Mouse (Mus musculus) heart, postnatal 14 days (tissue): ENCODE results near the gene Dcun1d1. TPM values are rescaled to one million over a fixed set of nuclear protein-coding genes. Genes with fewer than 3 reads are reported as not detected.

Source experiments
- DNase-seq, 2 experiments: peaks; one replicate each; pipeline ENCODE4 v3.0.0; 2021 to 2022
- intact Hi-C: fragments of 180-260 bp; cut with DNase I; formaldehyde crosslinking; loops from one replicate; pipeline ENCODE4 v1.15.1; 2025
- long read RNA-seq, 2 experiments: library from polyadenylated mRNA; stranded (forward); transcript quantifications; one replicate each; pipeline ENCODE4 v2.0.0; 2021
- total RNA-seq, 2 experiments: library from RNA; stranded (reverse); gene quantifications; 2 replicates each; pipeline ENCODE4 v1.2.3; 2021

The Dcun1d1 gene
- total RNA-seq = 10 to 100 TPM; 61.8 to 64.0 TPM
- long read RNA-seq, experiment 1, full-length matches to known transcripts = 28 of 40 reads
- long read RNA-seq, experiment 1, partial matches to known transcripts = 10 of 40 reads
- long read RNA-seq, experiment 1, other reads (novel, unspliced or antisense) = 2 of 40 reads
- long read RNA-seq, experiment 2, full-length matches to known transcripts = 25 of 34 reads
- long read RNA-seq, experiment 2, partial matches to known transcripts = 7 of 34 reads
- long read RNA-seq, experiment 2, other reads (novel, unspliced or antisense) = 2 of 34 reads

DNA sequence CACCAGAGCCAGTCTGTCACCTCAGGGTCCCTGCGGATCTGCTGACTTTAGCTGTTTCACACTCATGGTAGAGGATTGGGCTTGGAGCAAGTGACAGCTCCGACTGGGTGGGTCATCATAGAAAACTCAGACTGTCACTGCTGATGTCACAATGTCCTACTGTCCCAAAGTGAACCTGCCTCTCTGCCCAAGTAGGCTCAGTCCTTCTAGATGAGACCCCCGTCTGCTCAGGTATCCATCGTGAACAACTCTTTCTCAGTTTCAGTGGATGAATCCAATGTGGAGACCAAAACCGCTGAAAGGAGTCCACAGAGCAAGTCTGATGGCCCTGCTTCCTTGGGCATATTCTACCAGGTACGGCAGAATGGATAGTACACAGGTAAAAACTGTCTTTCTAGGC lies at the start of gene Dcun1d1:
TSS of gene Dcun1d1 (minus strand) at position 101 of the 400 bp plus-strand sequence.
- DNase-seq = no peak
- intact Hi-C loops = no loop called here

DNA sequence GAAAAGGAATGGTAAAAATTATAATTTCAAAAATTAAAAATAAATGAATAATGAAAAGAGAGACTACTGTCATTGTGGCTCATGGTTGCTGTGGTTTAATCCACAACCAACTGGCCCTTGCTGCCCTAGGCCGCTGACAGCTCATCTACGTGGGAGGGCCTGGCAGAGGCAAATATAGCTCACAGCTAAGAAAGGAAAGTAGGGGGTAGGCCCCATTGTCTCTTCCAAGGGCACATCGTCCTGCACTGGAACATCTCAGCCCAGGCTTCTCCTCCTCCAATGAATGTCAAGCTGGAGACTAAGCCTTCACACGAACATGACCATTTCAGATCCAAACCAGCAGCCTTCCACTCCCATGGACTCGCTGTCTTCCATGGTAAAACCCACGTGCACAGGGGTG lies 49.0 kb upstream of the Dcun1d1 start:
- DNase-seq = no peak
- intact Hi-C loops = no loop called here

DNA sequence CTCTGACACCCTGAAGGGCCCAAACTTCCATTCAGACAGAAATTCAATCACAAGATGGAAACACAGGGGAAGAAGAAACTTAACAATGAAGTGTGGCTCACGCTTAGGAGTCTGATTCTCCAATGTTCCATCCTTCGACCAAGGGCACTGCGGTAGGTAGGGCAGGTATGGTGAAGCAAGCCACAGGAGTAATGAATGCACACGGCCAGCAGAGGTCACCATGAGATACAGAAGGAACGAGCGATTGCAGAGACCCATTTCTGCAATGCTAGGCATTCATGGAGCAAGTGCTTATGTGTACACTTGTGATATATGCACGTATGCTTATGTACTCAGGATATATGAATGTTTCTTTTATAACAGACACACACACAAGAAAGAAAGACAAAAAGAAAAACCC lies 36.3 kb upstream of the Dcun1d1 start:
- DNase-seq = peak; percentile 19 to 28
- intact Hi-C loops = loop anchor here (2.0 to 5.0 kb wide), 2 partner anchors 89 to 286 kb away; no protein-coding TSS in a partner anchor

DNA sequence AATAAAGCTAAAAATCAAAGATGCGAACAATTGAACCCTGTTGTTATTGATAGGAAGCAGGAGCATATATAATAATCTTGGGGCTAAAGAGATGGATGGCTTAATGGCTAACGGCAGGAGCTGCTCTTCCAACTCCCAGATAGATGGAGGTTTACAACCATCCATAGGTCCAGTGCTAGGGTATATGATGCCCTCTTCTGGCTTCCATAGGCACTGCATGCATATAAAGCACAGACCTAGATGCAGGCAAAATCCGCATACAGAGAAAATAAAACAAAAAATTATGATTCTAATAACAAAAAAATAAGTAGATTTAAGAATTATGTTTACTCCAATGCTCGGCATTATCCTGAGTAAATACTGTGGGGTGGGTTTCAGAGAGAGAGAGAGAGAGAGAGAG lies 35.7 kb upstream of the Dcun1d1 start:
- peak in 1 of 2 experiments; percentile 23 for DNase-seq
- intact Hi-C loops = loop anchor here (2.0 to 5.0 kb wide), 2 partner anchors 90 to 286 kb away; no protein-coding TSS in a partner anchor

DNA sequence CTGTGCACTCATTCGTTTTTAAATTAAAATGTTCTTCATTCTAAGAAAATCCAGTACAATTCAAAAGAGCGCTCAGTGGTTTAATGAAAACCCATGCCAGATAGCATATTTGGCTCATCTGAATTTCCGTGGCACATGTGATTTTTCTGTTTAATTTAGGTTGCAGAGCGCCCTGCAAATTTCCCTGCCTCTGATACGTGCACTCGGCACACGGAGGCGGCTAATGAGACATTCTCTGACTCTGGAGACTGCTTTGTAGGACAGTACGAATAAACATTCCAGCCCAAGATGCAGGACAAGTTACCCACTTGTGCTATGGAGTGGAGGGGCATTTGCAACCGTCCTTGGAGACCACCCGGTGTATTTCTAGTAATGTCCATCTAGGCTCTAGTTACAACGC lies 33.9 kb upstream of the Dcun1d1 start:
- DNase-seq = no peak
- intact Hi-C loops = loop anchor here (5.0 kb wide), 1 partner anchor 284 kb away; no protein-coding TSS in a partner anchor

DNA sequence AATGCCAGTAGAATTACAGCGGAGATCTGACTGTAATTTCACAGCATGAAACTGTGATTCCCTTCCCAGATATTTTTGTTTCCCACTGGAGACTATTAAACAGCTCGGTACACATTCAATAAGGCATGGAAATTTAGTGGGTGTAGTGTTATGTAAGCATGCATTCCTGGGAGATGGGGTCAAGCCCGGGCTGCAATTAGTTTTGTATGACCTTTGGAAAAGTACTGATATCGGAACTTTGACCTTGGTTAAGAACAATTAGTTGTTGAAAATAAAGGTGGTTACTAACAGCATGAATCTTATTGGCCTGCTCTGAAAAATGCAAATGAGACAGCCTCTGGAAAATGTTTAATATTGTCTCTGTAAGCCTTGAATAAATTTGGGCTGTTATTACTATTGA lies 33.2 kb upstream of the Dcun1d1 start:
- intact Hi-C loops = loop anchor here (5.0 kb wide), 1 partner anchor 283 kb away; no protein-coding TSS in a partner anchor
- no peak for DNase-seq

DNA sequence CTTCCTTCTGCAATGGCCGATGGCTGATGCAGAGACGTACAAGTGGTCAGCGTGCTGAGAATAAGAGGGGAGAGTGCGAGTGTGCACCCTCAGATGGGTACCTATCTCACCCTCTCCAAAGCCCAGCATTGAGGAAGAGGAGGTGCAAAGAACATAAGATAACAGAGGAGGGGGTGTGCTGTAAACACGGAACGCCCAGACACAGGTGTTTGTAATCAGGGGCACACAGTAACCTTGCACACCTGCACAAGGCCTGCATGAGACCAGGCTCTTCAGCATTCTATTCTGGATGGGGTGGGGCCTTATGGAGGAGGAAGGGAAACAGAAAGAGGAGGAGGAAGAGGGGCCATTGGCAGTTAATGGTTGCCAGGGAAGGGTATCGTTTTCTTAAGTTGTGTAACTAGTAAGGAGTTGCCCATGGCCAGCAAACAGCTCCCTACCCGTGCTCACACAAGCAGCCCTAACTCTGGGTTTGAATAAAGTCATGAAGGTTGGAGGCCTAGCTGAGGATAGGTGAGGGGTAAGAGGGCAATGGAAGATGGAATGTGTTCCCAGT lies 30.2 kb upstream of the Dcun1d1 start:
- intact Hi-C loops = no loop called here

DNA sequence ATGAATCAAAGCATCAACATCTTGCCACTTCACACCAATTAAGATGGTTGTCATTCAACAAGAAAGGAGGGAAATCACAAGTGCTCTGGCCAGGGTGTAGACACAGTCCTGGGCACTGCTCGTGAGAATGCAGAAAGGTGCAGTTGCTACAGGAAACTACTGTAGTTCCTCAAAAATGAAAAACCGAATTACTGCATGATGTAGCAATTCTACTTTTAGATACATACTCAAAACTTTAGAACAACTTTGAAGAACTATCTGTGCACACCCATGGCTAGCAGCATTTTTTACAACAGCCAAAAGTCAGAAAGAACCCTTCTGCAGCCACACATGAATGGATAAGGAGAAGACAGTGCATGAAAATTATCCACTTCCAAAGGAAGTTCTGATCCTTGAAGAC lies 29.2 kb upstream of the Dcun1d1 start:
- intact Hi-C loops = no loop called here

More for the DNA sequence above, 30.2 kb upstream of the Dcun1d1 start:
- DNase-seq = no peak

DNA sequence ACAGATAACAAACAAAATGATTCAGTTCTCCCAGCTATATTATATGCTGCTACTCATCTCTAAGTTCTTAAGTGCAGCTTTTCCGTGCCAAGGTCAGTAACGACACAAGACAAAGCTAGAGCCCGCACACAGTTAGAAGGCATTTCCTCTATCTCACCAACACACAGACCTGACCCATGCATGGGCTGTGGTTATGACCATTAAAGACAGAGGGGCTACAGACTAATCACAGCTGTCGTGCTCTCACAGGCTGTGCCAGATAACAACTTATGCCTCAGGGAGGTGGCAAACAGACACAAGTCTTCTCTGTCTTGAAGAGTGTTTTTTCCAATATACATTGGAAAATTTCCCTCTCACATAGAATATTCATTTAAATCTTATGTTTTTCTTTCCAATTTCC lies 27.7 kb upstream of the Dcun1d1 start:
- no peak for DNase-seq
- intact Hi-C loops = no loop called here

More for the DNA sequence above, 29.2 kb upstream of the Dcun1d1 start:
- no peak for DNase-seq

DNA sequence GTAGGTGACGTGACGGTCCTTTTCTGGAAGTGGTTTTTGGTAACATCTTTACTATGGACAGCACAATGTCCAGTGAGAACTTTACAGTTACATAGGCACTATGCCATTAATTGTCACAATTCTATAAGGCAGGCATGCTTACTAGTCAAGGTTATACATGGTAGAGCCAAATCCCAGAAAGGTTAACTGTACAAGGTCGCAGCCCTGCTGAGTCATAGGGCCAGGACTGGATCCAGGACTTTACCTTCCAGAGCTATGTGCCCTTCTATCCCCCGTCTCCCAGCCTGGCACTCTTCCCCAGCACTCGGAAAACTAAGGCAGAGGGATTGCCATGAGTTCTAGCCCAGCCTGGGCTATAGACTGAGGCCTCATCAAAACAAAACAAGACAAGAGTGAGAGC lies 26.7 kb upstream of the Dcun1d1 start:
- intact Hi-C loops = no loop called here
- DNase-seq = no peak

DNA sequence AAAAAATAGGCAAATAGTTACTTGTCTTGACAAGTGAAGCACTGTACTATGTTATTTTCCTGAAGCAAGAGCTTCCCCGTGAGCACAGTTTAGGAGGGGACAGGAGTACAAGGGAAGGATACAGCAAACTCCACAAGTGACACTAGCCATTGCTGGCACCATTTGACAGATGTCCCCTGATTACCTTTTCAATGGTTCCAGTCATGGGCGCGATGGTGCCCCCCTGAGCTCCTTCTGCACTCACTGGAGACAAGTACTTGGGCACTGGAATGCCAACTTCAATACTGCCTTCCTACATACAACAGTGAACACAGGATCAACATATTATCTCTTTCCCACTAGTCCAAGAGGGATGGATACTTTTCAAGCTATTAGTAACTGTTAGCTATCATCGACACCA lies 26.2 kb upstream of the Dcun1d1 start:
- DNase-seq = no peak
- intact Hi-C loops = no loop called here

DNA sequence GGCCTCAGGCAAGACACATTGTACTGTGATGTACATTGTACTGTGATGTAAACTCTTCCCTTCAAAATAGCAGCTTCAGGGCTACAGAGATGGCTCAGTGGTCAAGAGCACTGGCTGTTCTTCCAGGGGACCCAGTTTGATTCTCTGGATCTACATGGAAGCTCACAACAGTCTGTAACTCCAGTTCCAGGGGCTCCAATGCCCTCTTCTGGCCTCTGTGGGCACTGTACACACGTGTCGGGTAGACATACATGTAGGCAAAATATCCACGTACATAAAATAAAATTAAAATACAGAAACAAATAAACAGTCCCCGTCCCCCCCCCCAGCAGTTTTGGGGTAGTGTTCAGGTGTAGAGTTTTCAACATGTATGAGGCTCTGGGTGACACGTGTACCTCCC lies 25.7 kb upstream of the Dcun1d1 start:
- intact Hi-C loops = no loop called here
- no peak for DNase-seq

DNA sequence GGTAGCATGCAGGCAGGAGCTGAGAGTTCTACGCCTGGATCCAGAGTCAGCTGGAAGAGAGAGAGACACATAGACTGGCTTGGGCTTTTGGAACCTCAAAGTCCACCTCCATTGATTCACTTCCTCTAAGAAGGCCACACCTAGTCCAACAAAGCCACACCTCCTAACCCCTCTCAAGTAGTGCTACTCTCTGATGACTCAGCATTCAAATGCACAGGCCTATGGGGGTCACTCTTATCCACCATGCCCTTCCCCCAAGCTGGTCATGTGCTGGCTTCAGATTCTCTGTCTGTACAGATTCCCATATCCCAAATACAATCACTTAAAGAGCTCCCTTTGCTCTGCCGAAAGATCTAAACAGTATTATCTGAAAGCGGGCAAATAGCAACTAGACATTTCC lies 20.0 kb upstream of the Dcun1d1 start:
- intact Hi-C loops = no loop called here

DNA sequence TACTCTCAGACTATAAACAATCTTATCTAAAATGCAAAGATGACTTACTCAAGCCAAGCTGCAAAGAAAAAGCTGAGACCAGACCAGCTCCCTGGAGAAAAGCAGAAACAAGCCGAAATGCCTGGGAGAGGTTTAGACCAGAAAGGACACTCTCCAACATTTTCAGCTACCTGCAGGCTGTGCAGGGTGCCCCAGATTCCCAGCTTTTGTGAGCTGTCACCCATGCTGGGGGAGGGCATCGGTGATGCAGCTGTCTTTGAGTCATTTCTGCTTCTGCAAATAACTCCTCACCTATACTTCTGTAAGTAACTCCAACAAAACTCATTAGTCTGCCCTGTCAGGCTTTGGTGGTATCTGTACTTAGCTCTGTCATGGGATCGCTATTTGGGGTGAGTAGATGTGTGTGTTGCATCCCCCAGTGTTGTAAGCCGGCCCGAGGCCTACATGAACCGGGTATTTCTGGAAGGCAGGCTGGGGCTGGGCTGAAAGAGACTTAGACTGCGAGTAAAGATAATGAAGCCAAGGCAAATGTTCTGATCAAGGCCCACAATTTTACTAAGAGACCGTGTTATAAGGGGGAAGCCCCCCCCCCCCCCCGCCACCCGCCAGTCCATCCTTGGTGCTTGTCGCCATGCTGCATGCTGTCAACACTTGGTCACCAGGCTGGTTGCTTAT lies 17.8 kb upstream of the Dcun1d1 start:
- intact Hi-C loops = no loop called here
- no peak for DNase-seq

More for the DNA sequence above, 20.0 kb upstream of the Dcun1d1 start:
- DNase-seq = no peak

DNA sequence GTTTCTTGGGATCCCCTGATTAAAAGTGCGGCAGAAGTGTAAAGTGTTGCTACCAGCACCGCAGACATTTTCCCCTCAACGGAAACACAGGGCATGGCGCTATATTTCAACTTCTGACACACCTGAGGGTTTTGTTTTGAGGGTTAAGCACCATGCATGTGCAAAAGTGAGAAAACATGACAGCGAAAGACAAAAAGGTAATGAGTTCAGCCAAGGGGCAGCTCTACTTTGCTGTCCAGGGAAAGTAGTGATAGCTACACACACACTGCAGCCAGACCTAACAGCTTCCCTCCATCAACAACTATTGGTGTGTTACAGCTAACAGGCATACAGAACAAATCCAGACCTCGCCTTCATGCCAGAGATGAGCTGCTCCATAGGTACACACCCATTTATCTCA lies 16.6 kb upstream of the Dcun1d1 start:
- intact Hi-C loops = no loop called here
- DNase-seq = no peak

DNA sequence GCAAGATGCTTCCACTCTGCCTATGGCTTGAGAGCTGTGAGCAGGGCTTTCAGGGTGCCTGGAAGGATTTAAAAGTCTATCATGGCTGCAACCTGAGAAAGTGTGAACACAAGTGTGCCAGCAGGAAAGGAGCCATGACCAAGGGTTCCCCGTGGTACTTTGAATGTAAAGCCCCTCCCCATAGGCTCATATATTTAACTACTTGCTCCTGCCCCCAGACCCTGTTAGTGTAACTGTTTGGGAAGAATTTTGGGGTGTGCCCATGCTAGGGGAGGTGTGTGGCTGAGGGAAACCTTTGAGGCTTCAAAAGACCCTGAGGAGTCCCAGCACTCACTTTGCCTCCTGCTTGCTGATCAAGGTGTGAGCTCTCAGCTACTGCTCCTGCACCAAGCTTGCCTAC lies 15.9 kb upstream of the Dcun1d1 start:
- no peak for DNase-seq
- intact Hi-C loops = no loop called here

DNA sequence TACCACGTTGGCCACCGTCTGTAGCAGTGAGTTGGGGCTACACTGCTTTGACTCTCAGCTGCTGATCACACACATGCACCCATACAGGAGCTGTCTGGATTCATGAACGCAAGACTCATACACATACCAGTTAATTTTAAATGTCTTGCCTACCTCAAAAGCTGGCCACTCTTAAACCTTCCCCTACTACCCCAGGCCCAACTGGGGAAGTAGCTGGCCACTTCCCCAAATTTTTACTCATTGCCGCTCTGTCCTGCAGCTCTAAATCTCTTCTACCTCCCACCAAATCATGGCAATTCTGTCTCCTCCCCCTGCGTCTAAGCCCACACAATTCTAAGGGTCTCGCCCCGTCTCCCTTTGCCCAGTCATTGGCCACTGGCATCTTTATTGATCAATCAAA lies 11.0 kb upstream of the Dcun1d1 start:
- intact Hi-C loops = no loop called here
- no peak for DNase-seq

DNA sequence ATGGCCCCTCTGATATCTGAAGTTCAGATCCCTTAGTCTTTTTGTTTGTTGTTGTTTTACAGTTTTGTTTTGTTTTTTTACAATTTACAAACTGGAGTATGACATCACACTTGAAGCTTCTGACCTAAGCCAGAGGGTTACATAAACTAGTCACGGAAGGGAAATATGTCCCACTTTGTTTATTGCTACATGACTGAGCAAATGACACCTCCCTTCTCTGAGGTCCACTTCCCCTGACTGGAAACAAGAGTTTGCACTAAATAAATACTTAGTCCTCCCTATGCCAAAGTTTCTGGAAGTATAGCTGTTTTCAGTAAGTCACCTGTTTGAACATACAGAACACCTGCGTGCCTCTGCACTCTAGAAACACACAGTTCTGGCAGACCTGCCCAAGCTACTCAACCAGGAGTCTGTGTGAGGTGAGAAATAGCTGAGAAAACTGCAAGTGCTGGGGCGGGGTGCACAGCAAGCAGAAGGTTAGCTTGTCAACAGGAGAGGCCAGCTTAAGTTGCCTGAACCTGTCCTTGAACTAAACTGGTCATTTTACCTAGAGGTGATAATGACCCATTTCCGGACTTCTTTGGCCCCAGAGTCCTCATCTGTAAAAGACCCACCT lies 3.4 kb upstream of the Dcun1d1 start:
- intact Hi-C loops = no loop called here
- DNase-seq = no peak

DNA sequence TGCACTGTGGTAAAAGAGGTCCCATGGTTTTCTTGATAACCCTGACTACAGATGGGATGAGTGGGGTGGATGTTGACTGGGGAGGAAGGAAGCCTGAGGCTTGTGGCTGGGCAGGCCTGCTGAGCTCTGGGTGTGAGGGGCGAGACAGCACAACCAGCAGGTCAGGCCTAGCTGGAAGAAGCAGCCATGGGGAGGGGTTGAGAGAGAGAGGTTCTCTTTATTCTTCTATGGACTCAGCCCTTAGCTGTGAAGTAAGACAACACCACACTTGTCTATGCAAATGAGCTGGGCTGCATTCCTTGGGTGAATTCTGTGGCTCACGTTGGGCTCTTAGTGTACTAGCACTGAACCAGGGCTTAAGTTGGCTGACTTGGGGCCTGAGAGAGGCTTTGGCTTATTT lies 2.8 kb upstream of the Dcun1d1 start:
- intact Hi-C loops = no loop called here
- no peak for DNase-seq

DNA sequence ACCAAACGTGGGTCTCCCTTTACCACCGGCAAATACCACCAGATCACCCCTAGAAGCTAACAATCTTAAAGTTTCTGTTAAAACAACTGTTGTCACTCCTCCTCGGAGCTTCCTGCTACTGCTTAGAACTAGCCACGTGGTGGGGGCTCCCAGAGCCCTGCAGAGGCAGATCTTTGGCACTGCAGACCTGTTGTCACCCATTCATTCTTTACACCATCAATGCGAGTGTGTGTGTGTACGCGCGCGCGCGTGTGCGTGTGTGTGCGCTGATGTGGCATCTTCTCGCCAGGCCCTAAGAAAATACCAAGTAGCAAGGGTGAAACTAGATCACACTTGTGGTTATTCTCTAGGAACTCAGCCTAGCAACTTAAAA lies 3.9 kb downstream of the Dcun1d1 start:
- DNase-seq = peak; percentile 7 to 33
- intact Hi-C loops = loop anchor here (5.0 kb wide), 2 partner anchors 64 to 181 kb away; partner anchors contain the start of gene Atp11b

DNA sequence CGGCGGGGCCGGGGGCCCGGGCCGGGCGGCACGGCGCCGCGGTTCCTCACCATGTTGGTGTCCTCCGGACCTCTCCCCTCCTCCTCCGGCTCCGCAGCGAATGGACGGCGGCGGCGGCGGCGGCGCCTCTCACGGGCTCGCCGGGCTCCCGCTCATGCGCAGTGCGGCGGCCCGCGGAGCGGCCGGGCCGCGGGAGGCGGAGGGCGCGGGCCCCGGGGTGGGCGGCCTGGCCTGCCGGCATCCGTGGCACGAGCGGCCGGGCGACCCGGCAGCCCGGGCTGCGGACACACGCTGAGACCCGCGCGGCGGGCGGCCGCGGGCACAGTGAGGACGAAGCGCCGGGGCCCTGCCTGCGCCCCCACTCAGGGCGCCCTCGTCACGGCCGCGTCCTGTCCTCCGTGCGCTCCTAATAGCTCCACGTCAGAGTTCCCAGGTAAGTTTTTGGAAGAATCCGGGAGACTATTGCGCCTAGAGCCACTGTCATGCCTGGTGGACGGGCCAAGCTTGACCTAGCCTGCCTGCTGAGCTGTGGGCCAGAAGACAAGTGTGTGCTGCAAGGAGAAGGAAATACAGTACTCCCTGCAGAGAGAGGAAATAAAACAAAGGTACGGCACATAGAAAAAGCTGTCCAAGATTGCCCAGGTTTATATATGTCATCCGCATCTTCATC lies 4.4 kb downstream of the Dcun1d1 start:
- intact Hi-C loops = loop anchor here (5.0 kb wide), 2 partner anchors 64 to 181 kb away; partner anchors contain the start of gene Atp11b
- DNase-seq = peak; percentile 91 to 92
